Mouse (Mus musculus) stomach, embryonic 16.5 days (tissue): ENCODE results near the gene Shoc2. TPM values are rescaled to one million over a fixed set of nuclear protein-coding genes. Genes with fewer than 3 reads are reported as not detected.
"Not testable (repeated sequence)": the region's sequence is repeated elsewhere in the genome, so short reads cannot be mapped to it uniquely, and the experiment has no call there.

ENCODE experiments used
- ATAC-seq: fragments of 200-750 bp; cut with Nextera tagmentation; 2 replicates; pipeline ENCODE4 v1.8.0; 2017; ENCODE audit warnings: moderate number of reproducible peaks, moderate TSS enrichment; ENCODE audit not compliant: insufficient read depth, low FRiP score
- H3K27ac ChIP-seq: fragments of 300-500 bp; sonication (generic); 2 replicates; pipeline ENCODE4 v1.5.1; 2014; ENCODE audit warnings: low read length
- H3K27me3 ChIP-seq: fragments of 300-500 bp; sonication (generic); 2 replicates; pipeline ENCODE4 v1.6.1; 2014; ENCODE audit warnings: low read length, control low read depth, mixed read lengths; ENCODE audit not compliant: control insufficient read depth, insufficient read depth
- H3K36me3 ChIP-seq: fragments of 300-500 bp; sonication (generic); 2 replicates; pipeline ENCODE4 v1.6.1; 2014; ENCODE audit warnings: low read length; ENCODE audit not compliant: control insufficient read depth, insufficient read depth
- H3K4me1 ChIP-seq: fragments of 300-500 bp; sonication (generic); 2 replicates; pipeline ENCODE4 v1.6.1; 2014; ENCODE audit warnings: low read length, control low read depth, mixed read lengths; ENCODE audit not compliant: control insufficient read depth, insufficient read depth
- H3K4me2 ChIP-seq: fragments of 300-500 bp; sonication (generic); 2 replicates; pipeline ENCODE4 v1.6.1; 2014; ENCODE audit warnings: low read depth, low read length, mixed read lengths
- H3K4me3 ChIP-seq: fragments of 300-500 bp; sonication (generic); replicated peaks from 2 replicates; pipeline ENCODE4 v1.5.1; 2014; ENCODE audit warnings: mild to moderate bottlenecking, low read length
- H3K9ac ChIP-seq: fragments of 300-500 bp; sonication (generic); 2 replicates; pipeline ENCODE4 v1.6.1; 2014; ENCODE audit warnings: low read length
- H3K9me3 ChIP-seq: fragments of 300-500 bp; sonication (generic); replicated peaks from 2 replicates; pipeline ENCODE4 v1.6.1; 2016; ENCODE audit warnings: low read length, control low read depth; ENCODE audit not compliant: control insufficient read depth
- WGBS: fragments of 180-500 bp; shearing (Covaris S2); extraction: QIAGEN DNeasy Blood & Tissue Kit; methylation state at CpG from one replicate; pipeline ENCODE4 v1.1.7; 2014; 5-methylcytosine and 5-hydroxymethylcytosine counted together
- polyA plus RNA-seq: library from polyadenylated mRNA; unstranded; fragments of >200 nt; fragmentation: Nextera tagmentation; extraction: Ambion mirVana; gene quantifications from 2 replicates; pipeline ENCODE4 v1.2.1, GENCODE M21; 2015

Gene Shoc2
- polyA plus RNA-seq, 1 experiment from 2014 or later: 51.7 TPM

- H3K36me3 ChIP-seq: no peaks in the 10 kb centered on the region
- H3K4me2 ChIP-seq: peak overlapping the region; percentile 74
- H3K9me3 ChIP-seq: no peaks in the 10 kb centered on the region
- H3K9ac ChIP-seq: peak overlapping the region; percentile 94
- peak overlapping the region; percentile 95 for H3K4me3 ChIP-seq
- H3K4me1 ChIP-seq: peaks cover 22% of the 10 kb centered on the region
- under 1% methylated on average over 57 of the region's 61 CpGs for WGBS
- peak overlapping the region; percentile 97 for H3K27ac ChIP-seq
- peak; percentile 98 for ATAC-seq
- no peaks in the 10 kb centered on the region for H3K27me3 ChIP-seq
Observed at GRCm38 (mm10) chr19:53902739-53903487, 41.2 kb upstream of the Shoc2 start.

GRCm38 (mm10) chr19:53903507-53904321 is 40.4 kb upstream of the Shoc2 start:
- ATAC-seq: peak; percentile 54
- WGBS: under 1% methylated on average over 55 of the region's 83 CpGs
- peak overlapping the region; percentile 95 for H3K4me3 ChIP-seq

GRCm38 (mm10) chr19:53904833-53905480 is 39.1 kb upstream of the Shoc2 start:
- no peak for ATAC-seq
- H3K27me3 ChIP-seq: no peaks in the 10 kb centered on the region
- peak overlapping the region; percentile 42; the same call in 1 of the 2 replicates for H3K27ac ChIP-seq

More at GRCm38 (mm10) chr19:53903507-53904321, 40.4 kb upstream of the Shoc2 start:
- H3K27me3 ChIP-seq: no peaks in the 10 kb centered on the region
- H3K27ac ChIP-seq: peak overlapping the region; percentile 92
- no peaks in the 10 kb centered on the region for H3K36me3 ChIP-seq
- H3K9ac ChIP-seq: peak overlapping the region; percentile 94
- peak overlapping the region; percentile 74 for H3K4me2 ChIP-seq
- H3K4me1 ChIP-seq: peaks cover 22% of the 10 kb centered on the region
- no peaks in the 10 kb centered on the region for H3K9me3 ChIP-seq

GRCm38 (mm10) chr19:53906033-53906702 is 37.9 kb upstream of the Shoc2 start:
- H3K27ac ChIP-seq: no peak overlapping the region
- ATAC-seq: no peak

More at GRCm38 (mm10) chr19:53904833-53905480, 39.1 kb upstream of the Shoc2 start:
- H3K4me2 ChIP-seq: peak overlapping the region; percentile 74
- WGBS: 50% methylated on average over 7 of the region's 7 CpGs
- H3K4me1 ChIP-seq: peaks cover 22% of the 10 kb centered on the region
- H3K9ac ChIP-seq: peak overlapping the region; percentile 50; the same call in 1 of the 2 replicates
- no peaks in the 10 kb centered on the region for H3K9me3 ChIP-seq
- H3K4me3 ChIP-seq: peak overlapping the region; percentile 95
- peaks cover 9% of the 10 kb centered on the region; the same call in 1 of the 2 replicates for H3K36me3 ChIP-seq

GRCm38 (mm10) chr19:53906703-53907070 is 37.4 kb upstream of the Shoc2 start:
- not testable (repeated sequence) for H3K27ac ChIP-seq, H3K4me3 ChIP-seq, ATAC-seq, H3K9me3 ChIP-seq, H3K4me2 ChIP-seq, H3K27me3 ChIP-seq, H3K9ac ChIP-seq
- peaks cover 21% of the 10 kb centered on the region for H3K4me1 ChIP-seq
- H3K36me3 ChIP-seq: peaks cover 17% of the 10 kb centered on the region

More at GRCm38 (mm10) chr19:53906033-53906702, 37.9 kb upstream of the Shoc2 start:
- H3K9me3 ChIP-seq: no peaks in the 10 kb centered on the region
- peaks cover 14% of the 10 kb centered on the region for H3K36me3 ChIP-seq
- peak overlapping the region; percentile 17; the same call in 1 of the 2 replicates for H3K4me3 ChIP-seq
- H3K27me3 ChIP-seq: no peaks in the 10 kb centered on the region
- H3K4me2 ChIP-seq: peak overlapping the region; percentile 74
- WGBS: 27% methylated on average over 6 of the region's 6 CpGs
- H3K9ac ChIP-seq: no peak overlapping the region
- peaks cover 22% of the 10 kb centered on the region for H3K4me1 ChIP-seq

GRCm38 (mm10) chr19:53914950-53915349 is 29.2 kb upstream of the Shoc2 start:
- Histone ChIP-seq H3K4me1 (no peaks in the 10 kb centered on the region), H3K27ac (no peak overlapping the region), H3K4me2 (no peak overlapping the region), H3K27me3 (no peaks in the 10 kb centered on the region), H3K36me3 (peaks cover 36% of the 10 kb centered on the region), H3K9ac (no peak overlapping the region), H3K4me3 (no peak overlapping the region), H3K9me3 (no peaks in the 10 kb centered on the region)
- ATAC-seq: no peak
- WGBS: 91% methylated on average over 4 of the region's 4 CpGs

- ATAC-seq: no peak
- WGBS: 81% methylated on average over 10 of the region's 10 CpGs
- peaks cover 27% of the 10 kb centered on the region for H3K36me3 ChIP-seq
- 0 out of 2 replicates have a peak, but pooled peaks cover 2% of the 10 kb centered on the region for H3K9me3 ChIP-seq
- no peaks in the 10 kb centered on the region for H3K27me3 ChIP-seq
- no peak overlapping the region for H3K4me2 ChIP-seq
- no peak overlapping the region for H3K4me3 ChIP-seq
- no peaks in the 10 kb centered on the region for H3K4me1 ChIP-seq
- H3K9ac ChIP-seq: no peak overlapping the region
- H3K27ac ChIP-seq: no peak overlapping the region
Observed at GRCm38 (mm10) chr19:53919541-53919940, 24.6 kb upstream of the Shoc2 start.

- H3K9me3 ChIP-seq, H3K27ac ChIP-seq, ATAC-seq, H3K4me2 ChIP-seq, H3K4me3 ChIP-seq, H3K4me1 ChIP-seq, H3K27me3 ChIP-seq, H3K9ac ChIP-seq: not testable (repeated sequence)
- 91% methylated on average over 3 of the region's 3 CpGs for WGBS
- H3K36me3 ChIP-seq: peaks cover 29% of the 10 kb centered on the region
Observed at GRCm38 (mm10) chr19:53921996-53922395, 22.1 kb upstream of the Shoc2 start.
